Mouse (Mus musculus) embryonic fibroblast, embryonic 13.5 days (primary cell): ENCODE results near the gene Lgals4.

Source experiments
- CTCF ChIP-seq: IDR thresholded peaks from 2 replicates; pipeline ENCODE4 v1.5.1; 2011; ENCODE audit warnings: mild to moderate bottlenecking, control low read depth, low read length, moderate library complexity, borderline replicate concordance; ENCODE audit not compliant: insufficient read depth
- POLR2A ChIP-seq: IDR thresholded peaks from 2 replicates; pipeline ENCODE4 v1.6.1; 2011; ENCODE audit warnings: low read depth, mild to moderate bottlenecking, control low read depth, low read length, moderate library complexity

GRCm38 (mm10) chr7:28822556-28822955, 11.1 kb upstream of the Lgals4 start:
- TF ChIP-seq POLR2A, result no peak
- TF ChIP-seq CTCF, result no peak
